Mouse (Mus musculus): ENCODE measurements around the gene Cry2. TPM values are rescaled to one million over a fixed set of nuclear protein-coding genes. Genes with fewer than 3 reads are reported as not detected.

The Cry2 gene
- polyA plus RNA-seq, 1 experiment from 2014 or later = 37.7 TPM

Small RNA genes within 50 kb of the gene (microRNA-seq; reads per million reads assigned to microRNA genes)
- gene Mir7000 = not detected

Other genes starting within 250 kb of the Cry2 start
- gene Pex16, start 59.4 kb downstream of the Cry2 start, polyA plus RNA-seq (2015; fragmentation: Nextera tagmentation; extraction: Ambion mirVana) = 31.6 and 35.0 TPM in 2 replicates
- gene Large2, start 59.2 kb downstream of the Cry2 start, polyA plus RNA-seq (2015; fragmentation: Nextera tagmentation; extraction: Ambion mirVana) = 0.74 and 1.4 TPM in 2 replicates
- gene 1700029I15Rik, start 51.5 kb downstream of the Cry2 start, polyA plus RNA-seq (2015; fragmentation: Nextera tagmentation; extraction: Ambion mirVana) = 6.4 TPM in 2 replicates
- gene Mapk8ip1, start 32.8 kb downstream of the Cry2 start, polyA plus RNA-seq (2015; fragmentation: Nextera tagmentation; extraction: Ambion mirVana) = 138 and 152 TPM in 2 replicates
- 12.3 and 13.1 TPM in 2 replicates for gene Slc35c1, start 26.5 kb upstream of the Cry2 start, polyA plus RNA-seq (2015; fragmentation: Nextera tagmentation; extraction: Ambion mirVana)
- gene Chst1, start 165.7 kb upstream of the Cry2 start, polyA plus RNA-seq (2015; fragmentation: Nextera tagmentation; extraction: Ambion mirVana) = 9.2 and 10.4 TPM in 2 replicates